Mouse (Mus musculus) intestine, embryonic 14.5 days (tissue): Measurements from ENCODE around the gene Gnl3l. TPM values are rescaled to one million over a fixed set of nuclear protein-coding genes. Genes with fewer than 3 reads are reported as not detected.

Source experiments
- polyA plus RNA-seq: library from polyadenylated mRNA; unstranded; fragments of >200 nt; fragmentation: Nextera tagmentation; extraction: Ambion mirVana; gene quantifications from 2 replicates; pipeline ENCODE4 v1.2.1, GENCODE M21; 2014

Gene Gnl3l
- polyA plus RNA-seq, 1 experiment from 2014 or later, result 30.4 TPM

Other genes starting within 250 kb of the Gnl3l start
- 458 and 513 TPM in 2 replicates for gene Maged2, start 203.0 kb downstream of the Gnl3l start, polyA plus RNA-seq
- 8.6 and 9.4 TPM in 2 replicates for gene Fgd1, start 28.8 kb upstream of the Gnl3l start, polyA plus RNA-seq
- 34.7 and 41.1 TPM in 2 replicates for gene Tsr2, start 79.2 kb upstream of the Gnl3l start, polyA plus RNA-seq
- 2.5 and 3.3 TPM in 2 replicates for gene Wnk3, start 180.8 kb upstream of the Gnl3l start, polyA plus RNA-seq